Mouse (Mus musculus): Measurements from ENCODE around the gene Oscar.
A peak's percentile ranks its signal among the peaks of the same experiment; 100 is the strongest.
"Not testable (repeated sequence)": the region's sequence is repeated elsewhere in the genome, so short reads cannot be mapped to it uniquely, and the experiment has no call there.

The Oscar gene

GRCm38 (mm10) chr7:3610437-3610836 is 5.5 kb downstream of the Oscar start:
- no peak for DNase-seq (ENCODE audit: low read depth, low spot score)

- no peak for DNase-seq (ENCODE audit: low read depth, low spot score)
These were observed 6.9 kb downstream of the Oscar start for GRCm38 (mm10) chr7:3609082-3609481.

- DNase-seq (ENCODE audit: low read depth, low spot score) = no peak
These were observed 7.3 kb downstream of the Oscar start for GRCm38 (mm10) chr7:3608668-3609067.

GRCm38 (mm10) chr7:3607391-3607790 is 8.6 kb downstream of the Oscar start:
- DNase-seq (ENCODE audit: low read depth, low spot score) = peak; percentile 17

- peak; percentile 92 for DNase-seq (ENCODE audit: low read depth, low spot score)
These were observed 9.2 kb downstream of the Oscar start for GRCm38 (mm10) chr7:3606798-3607197.

GRCm38 (mm10) chr7:3601119-3601518 is 14.8 kb downstream of the Oscar start:
- DNase-seq (ENCODE audit: low read depth, low spot score) = peak; percentile 93

GRCm38 (mm10) chr7:3597755-3598154 is 18.2 kb downstream of the Oscar start:
- DNase-seq (ENCODE audit: low read depth, low spot score) = not testable (repeated sequence)

GRCm38 (mm10) chr7:3595146-3595545 is 20.8 kb downstream of the Oscar start:
- peak; percentile 89 for DNase-seq (ENCODE audit: low read depth, low spot score)

GRCm38 (mm10) chr7:3594686-3595085 is 21.3 kb downstream of the Oscar start:
- peak; percentile 39 for DNase-seq (ENCODE audit: low read depth, low spot score)

GRCm38 (mm10) chr7:3593855-3594254 is 22.1 kb downstream of the Oscar start:
- no peak for DNase-seq (ENCODE audit: low read depth, low spot score)

GRCm38 (mm10) chr7:3591534-3591933 is 24.4 kb downstream of the Oscar start:
- DNase-seq (ENCODE audit: low read depth, low spot score) = peak; percentile 73

- DNase-seq (ENCODE audit: low read depth, low spot score) = no peak
These were observed 25.4 kb downstream of the Oscar start for GRCm38 (mm10) chr7:3590550-3590949.

- no peak for DNase-seq (ENCODE audit: low read depth, low spot score)
These were observed 28.7 kb downstream of the Oscar start for GRCm38 (mm10) chr7:3587292-3587691.

GRCm38 (mm10) chr7:3586255-3586654 is 29.7 kb downstream of the Oscar start:
- peak; percentile 80 for DNase-seq (ENCODE audit: low read depth, low spot score)

GRCm38 (mm10) chr7:3585763-3586162 is 30.2 kb downstream of the Oscar start:
- DNase-seq (ENCODE audit: low read depth, low spot score) = no peak

- DNase-seq (ENCODE audit: low read depth, low spot score) = no peak
These were observed 35.9 kb downstream of the Oscar start for GRCm38 (mm10) chr7:3580029-3580428.

GRCm38 (mm10) chr7:3578952-3579546 is 36.9 kb downstream of the Oscar start:
- DNase-seq (ENCODE audit: low read depth, low spot score) = peak; percentile 91

- DNase-seq (ENCODE audit: low read depth, low spot score) = peak; percentile 83
These were observed 37.8 kb downstream of the Oscar start for GRCm38 (mm10) chr7:3578196-3578595.

GRCm38 (mm10) chr7:3576354-3577124 is 39.4 kb downstream of the Oscar start:
- DNase-seq (ENCODE audit: low read depth, low spot score) = no peak

- DNase-seq (ENCODE audit: low read depth, low spot score) = peak; percentile 54
These were observed 41.7 kb downstream of the Oscar start for GRCm38 (mm10) chr7:3574216-3574615.

GRCm38 (mm10) chr7:3571847-3572246 is 44.1 kb downstream of the Oscar start:
- no peak for DNase-seq (ENCODE audit: low read depth, low spot score)

GRCm38 (mm10) chr7:3570580-3570979 is 45.4 kb downstream of the Oscar start:
- peak; percentile 92 for DNase-seq (ENCODE audit: low read depth, low spot score)

- peak; percentile 73 for DNase-seq (ENCODE audit: low read depth, low spot score)
These were observed 46.2 kb downstream of the Oscar start for GRCm38 (mm10) chr7:3569725-3570124.
